Mouse (Mus musculus): ENCODE measurements around the gene Alpl.

GRCm38 (mm10) chr4:137844656-137845055 lies 48.5 kb upstream of the Alpl start:
- TF ChIP-seq POLR2A (IDR thresholded peaks at IDR 0.05; ENCODE audit: insufficient read depth, low read length), result no peak
- TF ChIP-seq CTCF (IDR thresholded peaks at IDR 0.05; ENCODE audit: low read depth, low read length), result peak; percentile 92

All from ES-Bruce4 (cell line).